Mouse (Mus musculus) liver, embryonic 16.5 days (tissue): ENCODE data around the gene Fbf1. TPM values are rescaled to one million over a fixed set of nuclear protein-coding genes. Genes with fewer than 3 reads are reported as not detected.
"Not testable (repeated sequence)": the region's sequence is repeated elsewhere in the genome, so short reads cannot be mapped to it uniquely, and the experiment has no call there.

Experiments used
- ATAC-seq: fragments of 200-750 bp; cut with Nextera tagmentation; 2 replicates; pipeline ENCODE4 v1.8.0; 2017; ENCODE audit warnings: low read depth, mild to moderate bottlenecking, moderate number of reproducible peaks, moderate library complexity
- H3K27ac ChIP-seq: fragments of 300-500 bp; sonication (generic); 2 replicates; pipeline ENCODE4 v1.5.1; 2014; ENCODE audit warnings: mild to moderate bottlenecking, low read length
- H3K27me3 ChIP-seq: fragments of 300-500 bp; sonication (generic); 2 replicates; pipeline ENCODE4 v1.6.1; 2014; ENCODE audit warnings: low read depth, low read length, mixed read lengths; ENCODE audit not compliant: control insufficient read depth, insufficient read depth
- H3K36me3 ChIP-seq: fragments of 300-500 bp; sonication (generic); 2 replicates; pipeline ENCODE4 v1.6.1; 2014; ENCODE audit warnings: mild to moderate bottlenecking; ENCODE audit not compliant: control insufficient read depth, insufficient read depth
- H3K4me1 ChIP-seq: fragments of 300-500 bp; sonication (generic); 2 replicates; pipeline ENCODE4 v1.6.1; 2014; ENCODE audit warnings: low read depth, low read length, mixed read lengths; ENCODE audit not compliant: control insufficient read depth
- H3K4me2 ChIP-seq: fragments of 300-500 bp; sonication (generic); 2 replicates; pipeline ENCODE4 v1.6.1; 2014; ENCODE audit warnings: low read depth, low read length, mixed read lengths
- H3K4me3 ChIP-seq: fragments of 300-500 bp; sonication (generic); 2 replicates; pipeline ENCODE4 v1.5.1; 2014; ENCODE audit warnings: low read depth, mild to moderate bottlenecking, low read length
- H3K9ac ChIP-seq: fragments of 300-500 bp; sonication (generic); 2 replicates; pipeline ENCODE4 v1.6.1; 2014; ENCODE audit warnings: low read depth, low read length
- H3K9me3 ChIP-seq: fragments of 300-500 bp; sonication (generic); replicated peaks from 2 replicates; pipeline ENCODE4 v1.6.1; 2016; ENCODE audit warnings: low read length; ENCODE audit not compliant: control insufficient read depth
- WGBS: fragments of 180-500 bp; shearing (Covaris S2); extraction: QIAGEN DNeasy Blood & Tissue Kit; methylation state at CpG from one replicate; pipeline ENCODE4 v1.1.7; 2014; ENCODE audit not compliant: insufficient replicate concordance; 5-methylcytosine and 5-hydroxymethylcytosine counted together
- polyA plus RNA-seq: library from polyadenylated mRNA; unstranded; fragments of >200 nt; fragmentation: Nextera tagmentation; extraction: Ambion mirVana; gene quantifications from 2 replicates; pipeline ENCODE4 v1.2.1, GENCODE M21; 2015

Gene Fbf1
- polyA plus RNA-seq, 1 experiment from 2014 or later, result 6.6 TPM

GRCm38 (mm10) chr11:116127156-116127980 lies 40.6 kb downstream of the Fbf1 start, which contains the start of gene Trim47:
TSS of gene Trim47 (minus strand) at chr11:116127210.
- 42% methylated on average over 23 of the region's 23 CpGs for WGBS
- no peak within 1 kb of the TSS for H3K27ac ChIP-seq
- no peaks in the 10 kb centered on the region; the same call in 1 of the 2 replicates for H3K36me3 ChIP-seq
- H3K9me3 ChIP-seq, result no peaks in the 10 kb centered on the region
- peaks cover 37% of the 10 kb centered on the region for H3K4me1 ChIP-seq
- ATAC-seq, result peak; percentile 39; the same call in 1 of the 2 replicates
- H3K4me3 ChIP-seq, result no peak within 1 kb of the TSS
- no peaks in the 10 kb centered on the region for H3K27me3 ChIP-seq
- no peak within 1 kb of the TSS for H3K9ac ChIP-seq
- peak within 1 kb of the TSS; percentile 4; the same call in 1 of the 2 replicates for H3K4me2 ChIP-seq

- Histone ChIP-seq H3K4me1 (peaks cover 31% of the 10 kb centered on the region), H3K4me3 (no peak overlapping the region), H3K27ac (no peak overlapping the region), H3K4me2 (no peak overlapping the region), H3K27me3 (no peaks in the 10 kb centered on the region), H3K9me3 (no peaks in the 10 kb centered on the region), H3K9ac (no peak overlapping the region), H3K36me3 (no peaks in the 10 kb centered on the region; the same call in 1 of the 2 replicates)
- 75% methylated on average over 15 of the region's 15 CpGs for WGBS
- no peak for ATAC-seq
Measured at GRCm38 (mm10) chr11:116126261-116126660, 41.7 kb downstream of the Fbf1 start.

- H3K9ac ChIP-seq, H3K27ac ChIP-seq, H3K4me3 ChIP-seq, H3K9me3 ChIP-seq, ATAC-seq, H3K4me1 ChIP-seq, H3K4me2 ChIP-seq, H3K36me3 ChIP-seq, H3K27me3 ChIP-seq: not testable (repeated sequence)
- 77% methylated on average over 8 of the region's 8 CpGs for WGBS
Measured at GRCm38 (mm10) chr11:116121731-116122245, 46.2 kb downstream of the Fbf1 start.

GRCm38 (mm10) chr11:116117819-116118218 lies 50.1 kb downstream of the Fbf1 start:
- Histone ChIP-seq H3K9me3 (no peaks in the 10 kb centered on the region), H3K9ac (no peak overlapping the region), H3K27me3 (no peaks in the 10 kb centered on the region), H3K4me1 (no peaks in the 10 kb centered on the region), H3K4me2 (no peak overlapping the region), H3K27ac (no peak overlapping the region), H3K4me3 (no peak overlapping the region), H3K36me3 (no peaks in the 10 kb centered on the region; the same call in 1 of the 2 replicates)
- ATAC-seq, result no peak

GRCm38 (mm10) chr11:116117241-116117640 lies 50.7 kb downstream of the Fbf1 start:
- Histone ChIP-seq H3K9me3 (no peaks in the 10 kb centered on the region), H3K36me3 (no peaks in the 10 kb centered on the region), H3K9ac (no peak overlapping the region), H3K4me2 (no peak overlapping the region), H3K27me3 (no peaks in the 10 kb centered on the region), H3K4me1 (no peaks in the 10 kb centered on the region), H3K27ac (no peak overlapping the region), H3K4me3 (no peak overlapping the region)
- 40% methylated on average over 12 of the region's 12 CpGs for WGBS
- ATAC-seq, result no peak

GRCm38 (mm10) chr11:116111611-116112203 lies 56.3 kb downstream of the Fbf1 start:
- Histone ChIP-seq H3K9ac (no peak overlapping the region), H3K27ac (no peak overlapping the region), H3K4me1 (peaks cover 23% of the 10 kb centered on the region), H3K27me3 (peaks cover 45% of the 10 kb centered on the region), H3K4me3 (no peak overlapping the region), H3K9me3 (no peaks in the 10 kb centered on the region), H3K36me3 (no peaks in the 10 kb centered on the region), H3K4me2 (no peak overlapping the region)
- WGBS, result 84% methylated on average over 19 of the region's 19 CpGs
- no peak for ATAC-seq

GRCm38 (mm10) chr11:116111067-116111466 lies 56.9 kb downstream of the Fbf1 start:
- 68% methylated on average over 4 of the region's 4 CpGs for WGBS
- no peak for ATAC-seq
- Histone ChIP-seq H3K27ac (peak overlapping the region; percentile 14; the same call in 1 of the 2 replicates), H3K9ac (no peak overlapping the region), H3K4me3 (no peak overlapping the region), H3K27me3 (peaks cover 45% of the 10 kb centered on the region), H3K36me3 (no peaks in the 10 kb centered on the region), H3K4me1 (peaks cover 29% of the 10 kb centered on the region), H3K9me3 (no peaks in the 10 kb centered on the region), H3K4me2 (no peak overlapping the region)

GRCm38 (mm10) chr11:116110540-116110939 lies 57.4 kb downstream of the Fbf1 start:
- H3K4me1 ChIP-seq, result peaks cover 34% of the 10 kb centered on the region
- H3K9me3 ChIP-seq, result no peaks in the 10 kb centered on the region
- peak overlapping the region; percentile 61; the same call in 1 of the 2 replicates for H3K9ac ChIP-seq
- 0 out of 2 replicates have a peak, but pooled peaks have one; percentile 7 for ATAC-seq
- H3K36me3 ChIP-seq, result no peaks in the 10 kb centered on the region
- H3K4me2 ChIP-seq, result peak overlapping the region; percentile 59
- 16% methylated on average over 10 of the region's 10 CpGs for WGBS
- H3K4me3 ChIP-seq, result peak overlapping the region; percentile 60
- H3K27me3 ChIP-seq, result peaks cover 45% of the 10 kb centered on the region
- peak overlapping the region; percentile 61 for H3K27ac ChIP-seq

- Histone ChIP-seq H3K4me1 (peaks cover 34% of the 10 kb centered on the region), H3K27ac (peak overlapping the region; percentile 61), H3K4me2 (peak overlapping the region; percentile 59), H3K9ac (peak overlapping the region; percentile 61), H3K36me3 (no peaks in the 10 kb centered on the region), H3K9me3 (no peaks in the 10 kb centered on the region), H3K27me3 (peaks cover 45% of the 10 kb centered on the region), H3K4me3 (peak overlapping the region; percentile 60)
- peak; percentile 57 for ATAC-seq
- 1% methylated on average over 32 of the region's 35 CpGs for WGBS
Measured at GRCm38 (mm10) chr11:116110131-116110530, 57.8 kb downstream of the Fbf1 start.
